In the genomic region with DNA sequence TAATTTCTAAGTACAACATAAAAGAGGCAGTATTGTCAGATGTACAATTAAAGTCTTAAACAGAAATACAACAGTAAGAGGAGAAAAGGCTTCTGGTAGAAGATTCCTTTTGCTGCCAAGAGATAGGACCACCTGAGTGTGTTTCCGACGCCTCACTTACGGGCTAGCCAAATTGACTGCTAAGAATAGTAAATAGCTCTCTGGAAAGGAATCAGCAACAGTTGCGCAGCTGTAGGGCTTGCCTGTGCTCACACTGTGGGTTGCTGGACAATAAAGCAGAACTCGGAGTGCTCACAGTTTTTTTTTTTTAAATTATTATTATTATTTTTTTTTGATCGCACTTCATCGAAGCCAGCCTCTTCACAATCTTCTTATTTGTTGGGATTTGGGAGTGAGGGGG, we compare ENCODE assay signal across 25 mouse cellular contexts.
DNase-seq lines count a peak whose midpoint lies in the region; ATAC-seq and TF ChIP-seq lines count a peak whose summit lies in the region.
"Had no signal": no experiment of that assay in that cellular context is flagged by ENCODE, and none has a peak within 500 bp of the region (broad histone marks: within the 10 kb centered on the region; RNA-seq: fewer than 3 reads in every experiment).

No protein-coding gene starts in this region.

- H3K27me3 ChIP-seq in midbrain, postnatal 0 days (ENCODE audit: insufficient read depth, low read length) = no peaks in the 10 kb centered on the region
- H3K27me3 ChIP-seq in midbrain, embryonic 14.5 days (ENCODE audit: control insufficient read depth, insufficient read depth, low read length) = no peaks in the 10 kb centered on the region
- no peaks in the 10 kb centered on the region for H3K27me3 ChIP-seq in heart, embryonic 15.5 days
- H3K27me3 ChIP-seq: CH12.LX; embryonic facial prominence, embryonic 15.5 days; forebrain, embryonic 15.5 days; hindbrain, embryonic 12.5 days; midbrain, embryonic 12.5 days; Patski had no signal

- 85% methylated on average over 7 of the region's 7 CpGs for WGBS in midbrain, postnatal 0 days
- 94% methylated on average over 7 of the region's 7 CpGs for WGBS in midbrain, embryonic 14.5 days
- WGBS in heart, embryonic 15.5 days = 55% methylated on average over 7 of the region's 7 CpGs

- no peaks in the 10 kb centered on the region for H3K4me1 ChIP-seq in midbrain, postnatal 0 days (ENCODE audit: insufficient read depth, low read length)
- no peaks in the 10 kb centered on the region for H3K4me1 ChIP-seq in midbrain, embryonic 14.5 days (ENCODE audit: control insufficient read depth, insufficient read depth, low read length)
- peaks cover 34% of the 10 kb centered on the region for H3K4me1 ChIP-seq in heart, embryonic 15.5 days (replicated peaks)
- H3K4me1 ChIP-seq: embryonic facial prominence, embryonic 15.5 days; forebrain, embryonic 15.5 days; hindbrain, embryonic 12.5 days; midbrain, embryonic 12.5 days had no signal

- H3K4me2 ChIP-seq in midbrain, postnatal 0 days (ENCODE audit: low read depth, low read length, poor library complexity, severe bottlenecking) = no peak overlapping the region
- no peak overlapping the region for H3K4me2 ChIP-seq in midbrain, embryonic 14.5 days (ENCODE audit: low read length)
- H3K4me2 ChIP-seq in heart, embryonic 15.5 days = no peak overlapping the region
- H3K4me2 ChIP-seq: embryonic facial prominence, embryonic 15.5 days; forebrain, embryonic 15.5 days; hindbrain, embryonic 12.5 days; liver, embryonic 11.5 days; midbrain, embryonic 12.5 days had no signal

- H3K9ac ChIP-seq in midbrain, postnatal 0 days (replicated peaks; ENCODE audit: low read length, poor library complexity, severe bottlenecking) = no peak overlapping the region
- no peak overlapping the region for H3K9ac ChIP-seq in midbrain, embryonic 14.5 days (replicated peaks; ENCODE audit: low read length)
- H3K9ac ChIP-seq in heart, embryonic 15.5 days = no peak overlapping the region
- H3K9ac ChIP-seq: embryonic facial prominence, embryonic 15.5 days; forebrain, embryonic 15.5 days; hindbrain, embryonic 12.5 days; liver, postnatal 0 days; midbrain, embryonic 12.5 days had no signal

- peak overlapping the region; percentile 23; the same call in 1 of the 2 replicates for H3K4me3 ChIP-seq in gastrocnemius, adult 2 months
- H3K4me3 ChIP-seq in midbrain, postnatal 0 days (ENCODE audit: low read depth, low read length) = no peak overlapping the region
- H3K4me3 ChIP-seq in midbrain, embryonic 14.5 days (replicated peaks; ENCODE audit: low read depth, low read length) = no peak overlapping the region
- no peak overlapping the region for H3K4me3 ChIP-seq in heart, embryonic 15.5 days
- H3K4me3 ChIP-seq: embryonic facial prominence, embryonic 15.5 days; forebrain, embryonic 15.5 days; hindbrain, embryonic 12.5 days; midbrain, embryonic 12.5 days had no signal

- TF ChIP-seq CTCF in gastrocnemius, adult 2 months (IDR thresholded peaks at IDR 0.05) = no peak
- TF ChIP-seq CTCF in midbrain, postnatal 0 days (IDR thresholded peaks at IDR 0.05) = no peak

- H3K27ac ChIP-seq in gastrocnemius, adult 2 months = peak overlapping the region; percentile 48
- no peak overlapping the region for H3K27ac ChIP-seq in midbrain, postnatal 0 days (ENCODE audit: low read depth, low read length)
- H3K27ac ChIP-seq in midbrain, embryonic 14.5 days (replicated peaks; ENCODE audit: low read depth, low read length) = no peak overlapping the region
- H3K27ac ChIP-seq in heart, embryonic 15.5 days = peak overlapping the region; percentile 73
- H3K27ac ChIP-seq: embryonic facial prominence, embryonic 15.5 days; forebrain, embryonic 15.5 days; hindbrain, embryonic 12.5 days; kidney, postnatal 0 days; midbrain, embryonic 12.5 days; stomach, postnatal 0 days had no signal

- DNase-seq in gastrocnemius, adult 2 months = peak; percentile 34
- no peak for DNase-seq in gastrocnemius, postnatal 36 days
- DNase-seq in midbrain, postnatal 0 days (ENCODE audit: low spot score) = peak; percentile 22
- no peak for DNase-seq in midbrain, embryonic 14.5 days
- no peak for DNase-seq in kidney, postnatal 36 days
- no peak for DNase-seq in testis, postnatal 10 days (ENCODE audit: low spot score)
- DNase-seq: adrenal gland, postnatal 36 days; B cell, adult 2 months; cerebellum, adult 11 months; kidney, adult 18-20 months; liver, postnatal 0 days; lung, postnatal 10 days; right cerebral cortex, postnatal 14 days had no signal

- intact Hi-C loops in gastrocnemius, adult 2 months (cut with DNase I) = loop anchor here (10.0 kb wide), 1 partner anchor 507 kb away; no protein-coding TSS in a partner anchor
- intact Hi-C loops in gastrocnemius, postnatal 36 days (cut with DNase I) = no loop called here

- no peak for ATAC-seq in midbrain, postnatal 0 days (ENCODE audit: low FRiP score)
- no peak for ATAC-seq in midbrain, embryonic 14.5 days (ENCODE audit: low FRiP score, low TSS enrichment)
- ATAC-seq in heart, embryonic 15.5 days (replicated peaks; ENCODE audit: insufficient number of reproducible peaks, insufficient read depth, low FRiP score, low read depth) = 0 out of 2 replicates have a peak, but pooled peaks have one; percentile 29
- ATAC-seq: forebrain, embryonic 15.5 days; inflammation-experienced regulatory T-cells, adult 6 months; liver, postnatal 0 days; Patski had no signal

- H3K9me3 ChIP-seq in midbrain, postnatal 0 days (ENCODE audit: low read length) = no peaks in the 10 kb centered on the region
- no peaks in the 10 kb centered on the region for H3K9me3 ChIP-seq in midbrain, embryonic 14.5 days (ENCODE audit: control insufficient read depth, low read length)
- no peaks in the 10 kb centered on the region for H3K9me3 ChIP-seq in heart, embryonic 15.5 days (replicated peaks)
- H3K9me3 ChIP-seq: embryonic facial prominence, embryonic 15.5 days; forebrain, embryonic 15.5 days; hindbrain, embryonic 12.5 days; midbrain, embryonic 12.5 days had no signal

- no peaks in the 10 kb centered on the region for H3K36me3 ChIP-seq in midbrain, postnatal 0 days (ENCODE audit: insufficient read depth, low read length)
- H3K36me3 ChIP-seq in midbrain, embryonic 14.5 days (ENCODE audit: control insufficient read depth, insufficient read depth, low read length) = no peaks in the 10 kb centered on the region
- 0 out of 2 replicates have a peak, but pooled peaks cover 5% of the 10 kb centered on the region for H3K36me3 ChIP-seq in heart, embryonic 15.5 days
- H3K36me3 ChIP-seq: embryonic facial prominence, embryonic 15.5 days; G1E had no signal

Comparison
In these comparisons a context has a peak if more than half of its experiments do, and no peak if none do; other contexts are left out.
1. DNase-seq: peak in gastrocnemius, adult 2 months (single experiment) and midbrain, postnatal 0 days (single experiment); none in gastrocnemius, postnatal 36 days (0 of 2), midbrain, embryonic 14.5 days (single experiment), kidney, postnatal 36 days (0 of 2) and testis, postnatal 10 days (single experiment).
2. H3K27ac ChIP-seq: peak in gastrocnemius, adult 2 months (single experiment) and heart, embryonic 15.5 days (single experiment); none in midbrain, postnatal 0 days (single experiment) and midbrain, embryonic 14.5 days (single experiment).